ENCODE assay signal across 8 mouse cellular contexts in genomic region chr19:47537879-47538278, GRCm38 (mm10). TPM values are rescaled to one million over a fixed set of nuclear protein-coding genes. Genes with fewer than 3 reads are reported as not detected.
A peak's percentile ranks its signal among the peaks of the same experiment; 100 is the strongest.
DNase-seq lines count a peak whose midpoint lies in the region; ATAC-seq and TF ChIP-seq lines count a peak whose summit lies in the region.

No protein-coding gene starts in this region.

- no peaks in the 10 kb centered on the region for H3K9me3 ChIP-seq in forebrain, embryonic 11.5 days (ENCODE audit: control insufficient read depth, low read length)
- no peaks in the 10 kb centered on the region for H3K9me3 ChIP-seq in lung, embryonic 14.5 days (ENCODE audit: low read depth, low read length)
- no peaks in the 10 kb centered on the region for H3K9me3 ChIP-seq in stomach, postnatal 0 days (ENCODE audit: control insufficient read depth, low read length)

- no peak for TF ChIP-seq CTCF in lung, embryonic 14.5 days (IDR thresholded peaks at IDR 0.05; ENCODE audit: low read depth)
- no peak for TF ChIP-seq CTCF in stomach, postnatal 0 days (IDR thresholded peaks at IDR 0.05; ENCODE audit: low read depth)

- H3K27me3 ChIP-seq in forebrain, embryonic 11.5 days (ENCODE audit: control insufficient read depth, insufficient read depth, low read length) = no peaks in the 10 kb centered on the region
- no peaks in the 10 kb centered on the region for H3K27me3 ChIP-seq in lung, embryonic 14.5 days (ENCODE audit: insufficient read depth, low read length)
- H3K27me3 ChIP-seq in stomach, postnatal 0 days (ENCODE audit: control insufficient read depth, insufficient read depth, low read length) = no peaks in the 10 kb centered on the region

- peaks cover 7% of the 10 kb centered on the region for H3K4me1 ChIP-seq in forebrain, embryonic 11.5 days (replicated peaks; ENCODE audit: control insufficient read depth, insufficient read depth, low read length)
- peaks cover 24% of the 10 kb centered on the region for H3K4me1 ChIP-seq in lung, embryonic 14.5 days (ENCODE audit: insufficient read depth)
- peaks cover 12% of the 10 kb centered on the region; the same call in 1 of the 2 replicates for H3K4me1 ChIP-seq in stomach, postnatal 0 days (replicated peaks; ENCODE audit: control insufficient read depth, insufficient read depth)

- peak; percentile 15 for DNase-seq in cerebellum, adult 9-10 months
- DNase-seq in cerebellum, adult 9-11 months = no peak
- DNase-seq in forebrain, embryonic 11.5 days (ENCODE audit: low spot score) = no peak
- peak; percentile 79 for DNase-seq in heart, postnatal 4 days
- DNase-seq in lung, embryonic 14.5 days = peak; percentile 48
- DNase-seq in stomach, postnatal 0 days (ENCODE audit: low spot score) = peak; percentile 60
- no peak for DNase-seq in left cerebral cortex, adult 18-20 months (ENCODE audit: low spot score in 2 of 2)
- DNase-seq in right cerebral cortex, postnatal 36 days (ENCODE audit: low spot score in 2 of 2) = no peak

- no peak for TF ChIP-seq EP300 in stomach, postnatal 0 days (optimal IDR thresholded peaks at IDR 0.05)

- 81% methylated on average over 6 of the region's 6 CpGs for WGBS in forebrain, embryonic 11.5 days
- WGBS in lung, embryonic 14.5 days = 57% methylated on average over 6 of the region's 6 CpGs
- 55% methylated on average over 6 of the region's 6 CpGs for WGBS in stomach, postnatal 0 days

- no peak overlapping the region for H3K27ac ChIP-seq in forebrain, embryonic 11.5 days (ENCODE audit: low read depth, low read length)
- H3K27ac ChIP-seq in lung, embryonic 14.5 days (ENCODE audit: low read depth) = peak overlapping the region; percentile 94
- H3K27ac ChIP-seq in stomach, postnatal 0 days (replicated peaks) = peak overlapping the region; percentile 91

- no peak overlapping the region for H3K4me2 ChIP-seq in forebrain, embryonic 11.5 days (ENCODE audit: low read depth, low read length, severe bottlenecking)
- H3K4me2 ChIP-seq in lung, embryonic 14.5 days = peak overlapping the region; percentile 92
- H3K4me2 ChIP-seq in stomach, postnatal 0 days (replicated peaks; ENCODE audit: low read depth) = peak overlapping the region; percentile 75

- H3K4me3 ChIP-seq in forebrain, embryonic 11.5 days (ENCODE audit: low read depth, low read length) = no peak overlapping the region
- H3K4me3 ChIP-seq in lung, embryonic 14.5 days (ENCODE audit: low read depth, low read length) = peak overlapping the region; percentile 55; the same call in 1 of the 2 replicates
- H3K4me3 ChIP-seq in stomach, postnatal 0 days (ENCODE audit: low read depth, low read length) = peak overlapping the region; percentile 55; the same call in 1 of the 2 replicates

- peak overlapping the region; percentile 67 for H3K9ac ChIP-seq in forebrain, embryonic 11.5 days (ENCODE audit: low read length)
- H3K9ac ChIP-seq in lung, embryonic 14.5 days = peak overlapping the region; percentile 55
- peak overlapping the region; percentile 45 for H3K9ac ChIP-seq in stomach, postnatal 0 days (ENCODE audit: low read length)

- ATAC-seq in forebrain, embryonic 11.5 days (replicated peaks; ENCODE audit: low FRiP score) = no peak
- no peak for ATAC-seq in lung, embryonic 14.5 days (ENCODE audit: insufficient read depth)
- ATAC-seq in stomach, postnatal 0 days (ENCODE audit: low FRiP score, low TSS enrichment) = peak; percentile 55

- H3K36me3 ChIP-seq in forebrain, embryonic 11.5 days (ENCODE audit: control insufficient read depth, insufficient read depth, low read length) = no peaks in the 10 kb centered on the region
- H3K36me3 ChIP-seq in lung, embryonic 14.5 days (ENCODE audit: insufficient read depth) = peaks cover 4% of the 10 kb centered on the region; the same call in 1 of the 2 replicates
- H3K36me3 ChIP-seq in stomach, postnatal 0 days (ENCODE audit: control insufficient read depth, insufficient read depth, low read length) = no peaks in the 10 kb centered on the region

RNA-seq across cellular contexts. Expression of gene Stn1, which starts 0.6 kb away (rescaled TPM):
- 54.0 and 54.9 TPM in 2 replicates for polyA plus RNA-seq in forebrain, embryonic 11.5 days (2014; fragmentation: Nextera tagmentation; extraction: Ambion mirVana)
- total RNA-seq in heart, postnatal 4 days (2021) = 10 to 100 TPM; 23.1 to 26.3 TPM
- polyA plus RNA-seq in lung, embryonic 14.5 days (2014; fragmentation: Nextera tagmentation; extraction: Ambion mirVana) = 55.5 and 65.5 TPM in 2 replicates
- polyA plus RNA-seq in stomach, postnatal 0 days (2015; fragmentation: Nextera tagmentation; extraction: Ambion mirVana) = 25.9 and 28.5 TPM in 2 replicates
- 10 to 100 TPM; 24.9 to 25.3 TPM for total RNA-seq in left cerebral cortex, adult 18-20 months (2021)

RNA-seq across cellular contexts. Expression of gene Slk, which starts 41.6 kb away (rescaled TPM):
- polyA plus RNA-seq in forebrain, embryonic 11.5 days (2014; fragmentation: Nextera tagmentation; extraction: Ambion mirVana) = 13.8 and 14.1 TPM in 2 replicates
- total RNA-seq in heart, postnatal 4 days (2021) = 100 to 1,000 TPM; 131 to 139 TPM
- 20.6 and 21.2 TPM in 2 replicates for polyA plus RNA-seq in lung, embryonic 14.5 days (2014; fragmentation: Nextera tagmentation; extraction: Ambion mirVana)
- polyA plus RNA-seq in stomach, postnatal 0 days (2015; fragmentation: Nextera tagmentation; extraction: Ambion mirVana) = 12.3 and 14.3 TPM in 2 replicates
- 10 to 100 TPM; 51.2 to 57.1 TPM for total RNA-seq in left cerebral cortex, adult 18-20 months (2021)

Comparison
In these comparisons a context has a peak if more than half of its experiments do, and no peak if none do; other contexts are left out.
1. DNase-seq: peak in cerebellum, adult 9-10 months (single experiment), heart, postnatal 4 days (single experiment), lung, embryonic 14.5 days (single experiment) and stomach, postnatal 0 days (single experiment); none in cerebellum, adult 9-11 months (single experiment), forebrain, embryonic 11.5 days (single experiment), left cerebral cortex, adult 18-20 months (0 of 2) and right cerebral cortex, postnatal 36 days (0 of 2).
2. Peak in every context shown above with its lines, with median percentiles within 50 percentile points of each other: H3K9ac ChIP-seq.